Mouse (Mus musculus) liver, embryonic 15.5 days (tissue): Measurements from ENCODE around the gene Pcif1. TPM values are rescaled to one million over a fixed set of nuclear protein-coding genes. Genes with fewer than 3 reads are reported as not detected.
A peak's percentile ranks its signal among the peaks of the same experiment; 100 is the strongest.

Experiments used
- ATAC-seq: fragments of 200-750 bp; cut with Nextera tagmentation; 2 replicates; pipeline ENCODE4 v1.8.0; 2017; ENCODE audit warnings: moderate number of reproducible peaks, mild to moderate bottlenecking, moderate library complexity; ENCODE audit not compliant: insufficient read depth
- H3K27ac ChIP-seq: fragments of 300-500 bp; sonication (generic); replicated peaks from 2 replicates; pipeline ENCODE4 v1.5.1; 2015; ENCODE audit warnings: mild to moderate bottlenecking, inconsistent platforms
- H3K27me3 ChIP-seq: fragments of 300-500 bp; sonication (generic); 2 replicates; pipeline ENCODE4 v1.6.1; 2015; ENCODE audit warnings: mild to moderate bottlenecking, inconsistent platforms
- H3K36me3 ChIP-seq: fragments of 300-500 bp; sonication (generic); replicated peaks from 2 replicates; pipeline ENCODE4 v1.6.1; 2015; ENCODE audit warnings: moderate library complexity, mild to moderate bottlenecking, inconsistent platforms
- H3K4me1 ChIP-seq: fragments of 300-500 bp; sonication (generic); replicated peaks from 2 replicates; pipeline ENCODE4 v1.6.1; 2015; ENCODE audit warnings: inconsistent platforms
- H3K4me2 ChIP-seq: fragments of 300-500 bp; sonication (generic); 2 replicates; pipeline ENCODE4 v1.6.1; 2015; ENCODE audit warnings: moderate library complexity, mild to moderate bottlenecking, inconsistent platforms
- H3K4me3 ChIP-seq: fragments of 300-500 bp; sonication (generic); replicated peaks from 2 replicates; pipeline ENCODE4 v1.5.1; 2015; ENCODE audit warnings: mild to moderate bottlenecking, inconsistent platforms
- H3K9ac ChIP-seq: fragments of 300-500 bp; sonication (generic); 2 replicates; pipeline ENCODE4 v1.6.1; 2015; ENCODE audit warnings: moderate library complexity, mild to moderate bottlenecking, inconsistent platforms
- H3K9me3 ChIP-seq: fragments of 300-500 bp; sonication (generic); replicated peaks from 2 replicates; pipeline ENCODE4 v1.6.1; 2016; ENCODE audit warnings: inconsistent platforms
- WGBS: fragments of 180-500 bp; shearing (Covaris S2); methylation state at CpG from one replicate; pipeline ENCODE4 v1.1.7; 2015; ENCODE audit warnings: mixed read lengths; ENCODE audit not compliant: insufficient replicate concordance; 5-methylcytosine and 5-hydroxymethylcytosine counted together
- polyA plus RNA-seq: library from polyadenylated mRNA; unstranded; fragments of >200 nt; fragmentation: Nextera tagmentation; extraction: Ambion mirVana; gene quantifications from 2 replicates; pipeline ENCODE4 v1.2.1, GENCODE M21; 2015

Gene Pcif1
- polyA plus RNA-seq, 1 experiment from 2014 or later: 40.7 TPM

- H3K4me3 ChIP-seq: no peak overlapping the region
- H3K27ac ChIP-seq: no peak overlapping the region
- H3K4me2 ChIP-seq: no peak overlapping the region
- H3K27me3 ChIP-seq: no peaks in the 10 kb centered on the region
- no peak overlapping the region for H3K9ac ChIP-seq
- no peaks in the 10 kb centered on the region; the same call in 1 of the 2 replicates for H3K9me3 ChIP-seq
- no peaks in the 10 kb centered on the region for H3K4me1 ChIP-seq
- peaks cover 99% of the 10 kb centered on the region for H3K36me3 ChIP-seq
- no peak for ATAC-seq
- WGBS: 87% methylated on average over 6 of the region's 6 CpGs
These were observed 16.8 kb downstream of the Pcif1 start for GRCm38 (mm10) chr2:164895885-164896284.

DNA sequence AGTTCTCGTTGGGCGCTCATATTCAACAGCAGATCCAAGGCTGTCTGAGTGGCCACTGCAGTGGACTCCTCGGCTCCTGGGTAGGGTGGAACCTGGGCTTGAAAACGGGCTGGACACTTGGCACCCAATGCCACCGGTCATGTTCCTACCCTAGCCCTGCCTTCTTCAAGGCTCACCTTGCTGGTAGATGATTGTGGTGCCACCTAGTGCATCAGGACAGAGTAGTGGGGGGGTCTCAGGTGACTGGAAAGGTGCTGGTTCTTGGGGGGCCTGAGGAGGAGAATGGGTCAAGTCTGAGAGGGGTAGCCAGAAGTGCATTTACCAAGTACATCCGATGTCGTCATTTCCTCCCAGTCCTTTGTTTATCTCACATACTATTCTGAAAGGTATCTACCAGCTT lies 18.9 kb downstream of the Pcif1 start:
- Histone ChIP-seq H3K9me3 (no peaks in the 10 kb centered on the region; the same call in 1 of the 2 replicates), H3K4me1 (no peaks in the 10 kb centered on the region), H3K4me2 (no peak overlapping the region), H3K27me3 (no peaks in the 10 kb centered on the region), H3K4me3 (no peak overlapping the region), H3K27ac (no peak overlapping the region), H3K36me3 (peaks cover 99% of the 10 kb centered on the region), H3K9ac (no peak overlapping the region)
- no peak for ATAC-seq
- WGBS: 86% methylated on average over 7 of the region's 7 CpGs

DNA sequence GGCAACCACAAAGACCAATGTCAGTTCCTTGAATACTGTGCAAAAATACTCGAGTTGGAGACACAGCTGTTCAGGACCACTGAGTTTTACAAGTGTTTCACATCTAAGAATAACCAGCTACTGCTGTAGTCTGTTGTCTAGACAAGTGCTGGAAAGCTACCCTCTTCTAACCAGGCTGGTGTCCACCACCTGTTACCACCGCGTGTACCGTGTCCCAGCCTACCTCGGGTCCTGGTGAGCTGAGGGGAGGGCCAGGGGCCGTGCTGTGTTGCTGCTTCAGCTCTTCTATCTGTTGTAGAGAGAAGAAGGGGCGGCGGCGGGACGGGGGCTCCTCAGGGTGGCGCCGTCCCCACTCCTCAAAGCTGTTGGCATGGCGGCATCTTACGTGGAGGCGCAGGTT lies 19.9 kb downstream of the Pcif1 start:
- no peaks in the 10 kb centered on the region for H3K4me1 ChIP-seq
- no peak overlapping the region for H3K27ac ChIP-seq
- 86% methylated on average over 15 of the region's 15 CpGs for WGBS
- H3K9ac ChIP-seq: no peak overlapping the region
- no peak overlapping the region for H3K4me3 ChIP-seq
- H3K9me3 ChIP-seq: no peaks in the 10 kb centered on the region; the same call in 1 of the 2 replicates
- H3K4me2 ChIP-seq: no peak overlapping the region
- H3K36me3 ChIP-seq: peaks cover 98% of the 10 kb centered on the region
- H3K27me3 ChIP-seq: no peaks in the 10 kb centered on the region
- ATAC-seq: no peak

- ATAC-seq: no peak
- no peaks in the 10 kb centered on the region; the same call in 1 of the 2 replicates for H3K9me3 ChIP-seq
- H3K27ac ChIP-seq: no peak overlapping the region
- H3K36me3 ChIP-seq: peaks cover 98% of the 10 kb centered on the region
- 81% methylated on average over 16 of the region's 16 CpGs for WGBS
- no peaks in the 10 kb centered on the region for H3K4me1 ChIP-seq
- no peak overlapping the region for H3K9ac ChIP-seq
- no peaks in the 10 kb centered on the region for H3K27me3 ChIP-seq
- H3K4me3 ChIP-seq: no peak overlapping the region
- no peak overlapping the region for H3K4me2 ChIP-seq
These were observed 20.8 kb downstream of the Pcif1 start for GRCm38 (mm10) chr2:164899723-164900459.

DNA sequence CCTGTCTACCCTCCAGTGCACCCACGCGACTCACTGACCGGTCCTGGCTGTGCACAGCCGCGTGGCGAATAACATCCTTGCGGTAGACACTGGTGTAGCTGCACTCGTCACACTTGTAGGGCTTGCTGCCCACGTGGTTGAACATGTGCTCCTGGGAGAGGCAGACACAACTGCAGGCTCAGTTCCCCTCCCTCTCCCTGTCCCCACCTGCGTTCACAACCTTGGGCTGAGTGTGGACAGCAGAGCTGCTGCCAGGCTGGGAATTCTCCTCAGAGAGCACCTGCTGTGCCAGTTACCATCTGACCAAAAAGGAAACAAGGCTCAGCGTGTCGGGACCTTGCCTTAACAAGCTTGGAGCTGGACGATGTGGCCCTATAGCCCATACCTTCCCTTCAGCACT lies 22.3 kb downstream of the Pcif1 start:
- Histone ChIP-seq H3K9ac (no peak overlapping the region), H3K4me3 (no peak overlapping the region), H3K4me1 (no peaks in the 10 kb centered on the region), H3K9me3 (peaks cover 6% of the 10 kb centered on the region; the same call in 1 of the 2 replicates), H3K36me3 (peaks cover 98% of the 10 kb centered on the region), H3K27me3 (no peaks in the 10 kb centered on the region), H3K4me2 (no peak overlapping the region), H3K27ac (no peak overlapping the region)
- no peak for ATAC-seq
- WGBS: 85% methylated on average over 13 of the region's 13 CpGs

GRCm38 (mm10) chr2:164903496-164903895 lies 24.4 kb downstream of the Pcif1 start:
- no peak overlapping the region for H3K9ac ChIP-seq
- peaks cover 99% of the 10 kb centered on the region for H3K36me3 ChIP-seq
- peaks cover 6% of the 10 kb centered on the region; the same call in 1 of the 2 replicates for H3K9me3 ChIP-seq
- no peak overlapping the region for H3K4me2 ChIP-seq
- 92% methylated on average over 1 of the region's 1 CpGs for WGBS
- no peak for ATAC-seq
- no peak overlapping the region for H3K27ac ChIP-seq
- H3K4me3 ChIP-seq: no peak overlapping the region
- no peaks in the 10 kb centered on the region for H3K27me3 ChIP-seq
- H3K4me1 ChIP-seq: no peaks in the 10 kb centered on the region

DNA sequence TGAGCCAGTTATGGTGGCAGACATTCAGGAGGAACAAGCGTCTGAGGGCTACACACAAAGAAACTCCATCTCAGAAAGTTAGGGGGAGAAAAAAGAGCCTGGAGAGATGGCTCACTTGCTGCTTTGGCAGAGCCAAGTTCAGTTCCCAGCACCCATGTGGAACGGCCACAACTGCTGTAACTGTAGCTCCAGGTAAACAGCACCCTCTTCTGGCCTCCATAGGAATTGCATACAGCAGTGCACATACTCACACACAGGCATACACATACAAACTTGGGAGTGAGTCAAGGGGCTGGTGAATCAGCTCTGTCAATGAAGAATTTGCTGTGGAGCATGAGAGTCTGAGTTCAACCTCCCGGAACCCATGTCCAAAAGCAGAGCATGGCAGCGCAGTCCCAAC lies 27.0 kb downstream of the Pcif1 start:
- Histone ChIP-seq H3K36me3 (peaks cover 83% of the 10 kb centered on the region), H3K4me1 (peaks cover 18% of the 10 kb centered on the region), H3K27me3 (no peaks in the 10 kb centered on the region), H3K4me2 (no peak overlapping the region), H3K9me3 (peaks cover 6% of the 10 kb centered on the region; the same call in 1 of the 2 replicates), H3K9ac (no peak overlapping the region), H3K27ac (no peak overlapping the region), H3K4me3 (no peak overlapping the region)
- no peak for ATAC-seq
- 94% methylated on average over 4 of the region's 4 CpGs for WGBS

GRCm38 (mm10) chr2:164907511-164907910 lies 28.4 kb downstream of the Pcif1 start:
- Histone ChIP-seq H3K27me3 (no peaks in the 10 kb centered on the region), H3K4me3 (no peak overlapping the region), H3K9ac (no peak overlapping the region), H3K4me1 (peaks cover 25% of the 10 kb centered on the region), H3K4me2 (no peak overlapping the region), H3K9me3 (peaks cover 6% of the 10 kb centered on the region; the same call in 1 of the 2 replicates), H3K27ac (no peak overlapping the region), H3K36me3 (peaks cover 69% of the 10 kb centered on the region)
- ATAC-seq: no peak
- 92% methylated on average over 12 of the region's 12 CpGs for WGBS

GRCm38 (mm10) chr2:164908011-164908410 lies 28.9 kb downstream of the Pcif1 start:
- peaks cover 6% of the 10 kb centered on the region; the same call in 1 of the 2 replicates for H3K9me3 ChIP-seq
- peaks cover 30% of the 10 kb centered on the region for H3K4me1 ChIP-seq
- H3K27me3 ChIP-seq: no peaks in the 10 kb centered on the region
- peaks cover 64% of the 10 kb centered on the region for H3K36me3 ChIP-seq
- H3K4me2 ChIP-seq: no peak overlapping the region
- no peak for ATAC-seq
- WGBS: 86% methylated on average over 5 of the region's 5 CpGs
- H3K27ac ChIP-seq: no peak overlapping the region
- no peak overlapping the region for H3K9ac ChIP-seq
- no peak overlapping the region for H3K4me3 ChIP-seq

GRCm38 (mm10) chr2:164909100-164909499 lies 30.0 kb downstream of the Pcif1 start:
- Histone ChIP-seq H3K4me2 (peak overlapping the region; percentile 91), H3K9me3 (peaks cover 6% of the 10 kb centered on the region; the same call in 1 of the 2 replicates), H3K4me1 (peaks cover 41% of the 10 kb centered on the region), H3K4me3 (peak overlapping the region; percentile 99), H3K27ac (0 out of 2 replicates have a peak overlapping the region, but pooled peaks have one; percentile 96), H3K27me3 (no peaks in the 10 kb centered on the region), H3K9ac (peak overlapping the region; percentile 96; the same call in 1 of the 2 replicates), H3K36me3 (peaks cover 54% of the 10 kb centered on the region)
- no peak for ATAC-seq
- WGBS: 75% methylated on average over 3 of the region's 3 CpGs

DNA sequence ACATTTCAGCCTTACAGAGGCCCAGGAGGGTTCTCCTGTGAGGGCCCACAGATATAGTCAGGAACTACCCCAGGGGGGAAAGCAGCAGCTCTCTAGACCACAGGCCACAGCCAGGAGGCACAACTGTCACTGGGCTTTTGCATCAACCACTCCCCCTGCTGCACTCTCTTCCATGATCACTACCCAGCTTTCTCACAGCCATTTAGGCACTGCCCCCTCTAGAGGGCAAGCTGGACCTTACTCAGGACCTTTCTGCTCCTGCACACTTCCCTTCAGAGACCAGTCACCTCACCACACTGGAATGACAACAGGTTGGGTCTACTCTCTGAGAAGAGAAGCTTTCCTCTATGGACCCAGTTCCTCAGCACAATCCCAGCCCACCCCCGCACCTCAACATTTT lies 30.4 kb downstream of the Pcif1 start:
- Histone ChIP-seq H3K4me2 (peak overlapping the region; percentile 91), H3K4me3 (peak overlapping the region; percentile 99), H3K9me3 (peaks cover 6% of the 10 kb centered on the region; the same call in 1 of the 2 replicates), H3K27me3 (no peaks in the 10 kb centered on the region), H3K36me3 (peaks cover 50% of the 10 kb centered on the region), H3K4me1 (peaks cover 45% of the 10 kb centered on the region), H3K27ac (peak overlapping the region; percentile 96; the same call in 1 of the 2 replicates), H3K9ac (peak overlapping the region; percentile 96)
- ATAC-seq: no peak
- 80% methylated on average over 1 of the region's 1 CpGs for WGBS
